Mouse (Mus musculus): Measurements from ENCODE around the gene Ddit4.

The Ddit4 gene

DNA sequence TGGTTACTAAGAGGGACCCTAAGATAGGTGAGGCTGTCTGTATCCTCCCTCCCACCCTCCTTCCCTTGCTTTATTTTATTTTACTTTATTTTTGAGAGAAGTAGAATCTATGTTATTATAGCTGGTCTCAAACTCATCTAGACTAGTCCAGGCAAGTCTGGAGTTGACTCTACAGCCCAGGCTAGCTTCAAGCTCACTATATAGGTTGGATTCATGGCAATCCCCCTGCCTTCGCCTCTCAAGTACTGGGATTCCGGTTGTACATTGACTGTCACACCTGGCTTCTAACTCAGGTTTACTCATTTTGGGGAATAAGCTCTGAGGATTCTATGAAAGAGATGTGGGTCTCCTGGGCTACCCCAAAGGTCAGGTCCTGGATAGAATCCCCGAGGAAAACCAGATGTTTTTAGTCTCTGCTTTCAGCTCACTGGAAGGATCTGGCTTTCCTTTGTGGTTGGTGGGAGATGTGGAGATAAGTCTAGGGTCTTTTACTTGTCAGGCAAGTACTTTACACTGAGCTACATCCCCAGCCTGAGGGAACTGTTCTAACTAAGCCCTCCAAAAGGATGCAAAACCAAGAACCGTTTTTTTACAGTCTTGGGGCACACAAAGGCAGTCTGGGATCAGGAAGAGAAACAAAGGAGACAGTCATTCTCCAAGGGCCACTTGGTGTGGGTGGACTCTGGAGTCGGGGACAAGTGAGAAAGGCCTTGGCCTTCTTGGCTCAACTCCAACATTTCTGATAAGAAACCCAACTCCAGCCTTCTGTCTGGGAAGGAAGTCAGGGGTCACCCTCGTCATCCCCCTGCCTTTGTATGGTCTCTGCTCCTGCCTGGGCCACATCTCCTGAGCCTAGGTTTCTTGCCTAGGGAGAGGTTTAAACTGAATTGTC lies 3.0 kb downstream of the Ddit4 start:
- peak; percentile 58 for DNase-seq (ENCODE audit: low read depth)

DNA sequence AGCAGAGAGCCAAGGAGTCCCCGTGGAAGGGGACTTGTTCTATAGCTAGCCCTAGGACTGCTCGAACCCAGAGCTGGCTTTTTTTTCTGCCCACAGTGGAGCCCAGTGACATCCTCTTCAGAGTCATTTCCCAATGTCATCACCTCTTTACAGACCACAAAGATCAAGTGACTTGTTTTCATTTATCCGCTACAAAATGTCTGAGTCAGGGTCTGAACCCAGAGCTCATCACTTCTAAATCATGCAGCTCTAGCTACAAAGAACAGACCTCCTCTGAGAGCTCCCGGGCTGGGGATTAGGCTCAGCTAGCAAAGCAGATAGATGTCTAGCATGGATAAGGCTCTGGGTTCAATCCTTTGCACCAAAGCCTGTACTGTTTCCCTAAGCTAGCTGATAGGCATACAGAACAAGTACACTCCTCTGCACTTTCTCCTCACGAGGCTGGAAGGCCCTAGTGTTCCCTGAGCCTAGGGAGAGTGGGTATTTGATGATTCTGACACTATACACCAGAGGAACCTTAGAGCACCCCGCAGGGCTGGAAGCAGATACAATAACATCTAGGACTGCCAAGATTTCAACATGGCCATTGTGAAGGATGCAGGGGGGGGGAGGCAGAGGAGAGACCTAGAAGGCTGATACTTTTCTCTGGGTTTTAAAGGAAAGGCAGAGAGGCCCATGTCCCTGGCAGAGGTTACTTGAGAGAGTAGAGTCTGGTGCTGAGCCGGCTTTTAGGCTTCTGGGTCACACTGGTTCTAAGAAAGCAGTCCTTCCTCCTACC lies 4.1 kb downstream of the Ddit4 start:
- no peak for DNase-seq (ENCODE audit: low read depth)

DNA sequence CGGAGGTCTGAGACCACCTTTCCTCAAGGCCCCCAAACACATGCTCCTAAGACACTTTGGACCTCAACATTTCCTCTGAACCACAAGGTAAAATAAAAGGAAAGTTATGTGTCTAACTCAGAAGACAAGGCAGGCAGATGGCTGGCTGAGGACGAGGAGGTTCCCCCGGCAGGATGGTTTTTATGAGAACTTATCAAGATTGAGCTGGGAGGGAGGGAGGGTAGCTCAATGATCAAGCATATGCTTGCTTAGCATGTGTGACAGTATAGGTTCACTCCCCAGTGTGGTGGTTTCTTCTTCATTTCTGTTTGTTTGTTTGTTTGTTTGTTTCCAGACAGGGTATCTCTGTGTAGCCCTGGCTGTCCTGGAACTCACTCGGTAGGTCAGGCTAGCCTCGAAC lies 5.3 kb downstream of the Ddit4 start:
- no peak for DNase-seq (ENCODE audit: low read depth)

DNA sequence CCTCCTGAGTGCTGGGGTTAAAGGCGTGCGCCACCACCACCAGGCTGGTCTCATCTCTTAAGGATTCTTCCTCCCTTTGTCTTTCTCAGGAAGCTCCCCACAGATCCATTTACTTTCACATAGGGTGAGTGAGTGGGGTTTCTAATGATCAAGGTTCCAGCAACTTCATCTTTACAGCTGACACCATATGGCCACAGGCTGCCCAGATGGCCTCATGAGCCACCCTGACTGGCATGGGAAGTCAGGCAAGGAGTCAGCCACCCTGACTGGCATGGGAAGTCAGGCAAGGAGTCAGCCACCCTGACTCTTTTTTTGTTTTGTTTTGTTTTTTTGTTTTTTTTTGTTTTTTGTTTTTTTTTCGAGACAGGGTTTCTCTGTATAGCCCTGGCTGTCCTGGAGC lies 6.2 kb downstream of the Ddit4 start:
- DNase-seq (ENCODE audit: low read depth), result no peak

DNA sequence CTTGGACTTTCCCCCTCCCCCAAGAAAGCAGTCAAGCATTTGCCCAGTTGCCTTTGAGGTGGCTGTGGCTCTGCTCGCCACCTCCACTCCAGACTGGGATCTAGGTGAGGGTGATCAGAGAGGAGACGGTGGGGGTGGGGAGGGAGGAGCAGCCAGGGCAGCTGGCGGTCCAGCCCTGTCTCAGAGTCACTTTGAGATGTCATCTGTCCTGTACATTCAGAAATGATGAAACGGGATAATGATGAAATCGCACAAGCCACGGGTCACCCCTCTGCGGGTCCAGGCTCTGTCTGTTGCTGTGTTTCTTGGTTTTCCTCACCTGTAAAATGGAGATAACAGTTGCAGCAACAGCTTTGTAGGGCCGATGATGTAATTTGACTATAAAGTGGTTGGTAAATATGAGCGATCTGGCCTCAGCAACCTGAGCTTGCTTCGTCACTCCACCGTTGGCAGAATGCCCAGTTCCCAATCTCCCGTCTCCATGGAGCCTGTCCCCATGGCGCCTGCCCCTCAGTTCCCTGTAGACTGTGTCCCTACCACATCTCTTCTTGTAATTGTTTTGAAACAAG lies 8.1 kb downstream of the Ddit4 start:
- DNase-seq (ENCODE audit: low read depth), result no peak

DNA sequence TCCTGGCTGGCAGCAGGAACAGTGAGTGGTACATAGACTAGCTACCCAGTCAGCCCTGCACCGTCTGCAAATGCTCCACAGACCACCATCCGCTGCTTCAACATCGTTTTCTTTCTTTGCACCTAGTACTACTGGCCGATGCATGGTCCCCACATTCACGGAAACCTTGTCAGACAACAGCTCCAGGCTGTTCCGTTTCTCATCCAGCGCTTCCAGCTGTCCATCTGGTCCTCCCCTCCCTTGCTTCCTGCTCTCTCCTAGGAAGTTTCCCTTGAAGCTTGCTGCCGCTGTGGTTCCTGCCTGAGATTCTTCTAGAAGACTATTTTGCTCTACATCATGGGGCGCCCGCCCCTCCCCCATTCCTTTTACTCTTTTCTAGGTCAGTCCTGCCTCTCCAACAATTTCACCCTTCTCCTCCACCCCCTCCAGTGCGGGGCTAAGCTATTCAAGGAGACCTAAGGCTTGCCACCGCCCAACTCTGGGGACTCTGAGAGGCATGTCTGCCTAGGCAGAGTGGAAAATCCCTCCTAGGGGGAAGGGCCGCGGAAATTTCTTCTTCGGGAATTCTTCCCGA lies 8.7 kb downstream of the Ddit4 start:
- DNase-seq (ENCODE audit: low read depth), result no peak

DNA sequence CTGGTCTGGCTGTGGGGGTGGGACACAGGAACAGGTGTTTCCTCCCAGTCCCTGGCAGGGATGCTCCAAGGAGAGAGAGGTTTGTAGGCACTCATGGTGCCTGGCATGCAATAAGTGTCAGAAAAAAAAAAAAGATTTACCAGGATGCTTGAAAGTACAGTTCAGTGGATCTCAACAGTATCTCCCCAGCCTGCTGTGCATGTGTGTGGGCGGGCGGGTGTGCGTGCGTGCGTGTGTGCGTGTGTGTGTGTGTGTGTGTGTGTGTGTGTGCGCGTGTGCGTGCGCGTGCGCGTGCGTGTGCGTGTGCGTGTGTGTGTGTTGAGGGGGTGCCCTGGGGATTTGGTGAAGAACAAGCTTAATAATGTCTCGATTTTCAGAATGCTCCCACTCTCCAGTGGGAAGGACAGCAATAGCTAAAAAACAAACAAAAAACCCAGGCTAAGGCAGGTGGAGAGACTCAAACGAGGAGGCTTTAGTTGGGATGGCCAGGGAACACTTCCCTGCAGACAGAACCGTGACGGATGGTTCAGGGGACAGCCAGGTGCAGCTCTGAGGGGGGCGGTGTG lies 9.3 kb downstream of the Ddit4 start:
- no peak for DNase-seq (ENCODE audit: low read depth)

DNA sequence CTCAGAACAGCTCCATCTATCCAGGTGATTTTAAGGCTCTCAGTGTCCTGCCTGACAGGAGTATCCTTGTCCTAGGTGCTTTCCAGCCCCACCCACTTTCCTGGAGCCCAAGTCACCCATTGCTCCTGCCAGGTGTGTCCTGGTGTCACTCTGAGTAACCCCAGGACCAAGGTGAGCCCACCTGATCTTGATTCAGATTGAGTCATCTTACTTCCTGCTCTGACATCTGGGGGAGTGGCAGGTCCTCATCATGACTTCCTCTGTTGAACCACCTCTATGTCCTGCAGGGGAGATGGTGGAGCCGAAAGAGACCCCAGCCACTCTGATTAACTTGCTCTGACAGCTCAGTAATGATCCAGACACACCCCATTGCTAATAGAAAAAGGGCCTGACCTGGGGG lies 12.6 kb downstream of the Ddit4 start:
- no peak for DNase-seq (ENCODE audit: low read depth)

DNA sequence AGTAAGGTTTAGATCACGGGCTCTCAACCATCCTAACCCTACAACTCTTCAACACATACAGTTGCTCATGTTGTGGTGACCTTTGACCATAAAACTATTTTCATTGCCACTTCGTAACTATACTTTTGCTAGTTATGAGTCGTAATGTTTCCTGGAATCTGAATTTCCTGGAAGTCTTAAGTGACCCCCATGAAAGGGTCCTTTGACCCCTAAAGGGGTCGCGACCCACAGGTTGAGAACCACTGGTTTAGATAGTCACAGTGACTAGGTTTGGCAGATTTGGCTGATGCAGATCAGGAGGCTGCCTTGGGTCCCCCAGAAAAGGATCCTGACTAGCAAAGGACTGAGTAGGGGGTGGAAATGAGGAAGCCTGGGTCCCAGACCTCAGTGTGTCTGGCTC lies 13.0 kb downstream of the Ddit4 start:
- no peak for DNase-seq (ENCODE audit: low read depth)

DNA sequence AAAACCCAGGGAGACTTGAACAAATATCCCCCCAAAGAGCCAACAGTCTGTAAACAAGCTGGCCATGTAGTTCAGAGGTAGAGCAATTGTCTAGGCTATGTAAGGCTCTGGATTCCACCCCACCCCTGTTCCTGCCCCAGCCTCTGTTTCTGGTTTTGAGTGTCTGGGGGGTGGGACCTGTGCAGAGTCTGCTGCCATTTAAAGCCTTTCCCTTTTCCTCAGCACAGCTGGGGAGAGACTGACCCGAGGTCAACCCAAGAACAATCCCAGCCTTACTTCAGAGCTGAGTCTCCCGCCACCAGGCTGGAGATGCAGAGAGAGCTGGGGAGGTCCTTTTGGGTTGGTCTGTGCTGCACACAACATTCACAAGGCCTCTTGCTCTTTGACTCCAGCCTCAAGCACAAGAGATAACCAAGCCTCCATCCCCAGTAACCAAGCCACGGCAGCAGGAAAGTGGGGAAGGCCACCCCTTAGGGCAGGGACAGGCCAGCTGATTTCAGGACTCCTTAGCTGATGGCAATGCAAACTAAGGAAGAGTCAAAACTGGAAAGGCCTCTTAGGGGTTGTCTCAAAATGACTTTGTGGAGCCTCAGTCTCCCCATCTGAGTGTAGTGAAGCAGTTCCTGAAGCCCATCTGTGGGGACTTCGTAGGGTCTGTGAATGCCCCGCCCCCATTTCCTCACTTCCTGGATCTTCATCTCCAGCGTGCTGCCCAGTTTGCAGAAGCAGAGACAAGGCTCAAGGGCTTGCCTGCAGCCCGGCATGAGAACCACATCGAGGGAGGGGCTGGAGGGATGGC lies 15.4 kb downstream of the Ddit4 start:
- no peak for DNase-seq (ENCODE audit: low read depth)

DNA sequence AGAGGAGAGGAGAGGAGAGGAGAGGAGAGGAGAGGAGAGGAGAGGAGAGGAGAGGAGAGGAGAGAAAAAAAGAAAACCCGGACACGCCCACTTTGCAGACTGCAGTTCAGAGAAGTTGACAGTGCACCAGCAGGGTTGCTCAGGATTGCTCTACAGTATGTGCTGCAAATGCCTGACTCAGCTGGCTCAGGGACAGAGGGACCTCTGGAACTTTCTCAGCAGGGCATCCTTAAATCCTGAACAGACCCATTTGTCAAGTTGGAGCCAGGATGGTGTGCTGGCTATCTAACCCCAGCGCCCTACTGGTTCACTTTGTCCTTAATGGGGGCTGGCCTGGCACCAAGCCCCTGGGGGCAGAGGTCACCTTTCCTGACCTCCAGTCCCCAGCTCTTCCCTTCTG lies 17.6 kb downstream of the Ddit4 start:
- no peak for DNase-seq (ENCODE audit: low read depth)

DNA sequence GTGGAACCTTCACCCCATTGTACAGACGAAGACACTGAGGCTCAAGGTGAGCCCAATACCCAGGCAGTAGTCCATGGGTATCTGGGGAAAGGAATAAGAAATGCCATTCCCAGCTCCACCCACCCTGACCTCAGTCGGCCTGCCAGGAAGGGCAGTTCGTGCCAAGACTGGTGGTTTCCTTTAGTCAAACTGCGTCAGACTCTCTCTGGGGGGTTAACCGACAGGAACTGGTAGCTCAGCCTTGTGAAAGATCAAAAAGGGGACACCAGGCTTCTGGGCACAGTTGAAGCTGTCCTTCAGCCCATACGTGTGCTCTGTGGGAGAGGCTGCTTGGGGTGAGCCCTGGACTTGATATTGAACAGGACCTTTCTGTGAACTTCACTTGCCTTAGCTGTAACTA lies 19.1 kb downstream of the Ddit4 start:
- DNase-seq (ENCODE audit: low read depth), result no peak

DNA sequence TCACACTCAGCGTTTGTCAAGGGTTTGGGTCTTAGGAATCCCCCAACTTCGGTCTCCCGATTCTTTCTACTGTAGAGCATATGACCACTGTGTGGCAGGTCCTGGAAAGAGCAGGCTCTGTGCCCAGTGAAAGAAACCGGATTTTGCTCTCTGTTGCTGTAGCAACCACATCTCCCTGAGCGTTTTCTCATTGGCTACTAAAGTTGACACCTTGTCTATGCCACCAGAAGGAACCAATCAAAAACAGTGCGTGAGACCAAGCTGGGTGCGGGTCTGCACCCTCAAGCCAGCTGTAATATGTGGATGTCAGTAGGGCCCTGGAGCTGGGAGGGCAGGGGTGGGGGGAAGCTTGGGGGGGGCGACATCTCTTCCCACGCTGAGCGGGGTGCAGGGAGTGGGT lies 20.6 kb downstream of the Ddit4 start:
- no peak for DNase-seq (ENCODE audit: low read depth)

DNA sequence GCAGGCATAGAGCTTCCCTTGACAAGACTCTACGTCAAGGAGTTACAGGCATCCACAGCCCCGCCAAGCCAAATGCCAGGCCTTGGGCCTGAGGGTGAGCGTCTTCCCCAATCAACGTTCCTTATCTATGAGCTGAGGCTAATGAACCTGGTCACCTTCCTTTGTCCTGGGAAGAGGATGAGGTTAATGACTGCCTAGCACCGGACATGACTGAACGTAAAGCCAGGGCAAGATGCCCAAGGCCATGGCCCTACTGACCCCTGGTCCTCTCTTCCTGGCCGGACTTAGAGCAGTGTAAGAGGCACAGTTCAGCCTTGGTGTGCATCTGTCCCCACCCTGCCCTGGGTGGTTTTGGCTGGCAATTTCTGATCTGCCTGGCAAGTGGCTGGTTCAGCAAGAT lies 22.4 kb downstream of the Ddit4 start:
- no peak for DNase-seq (ENCODE audit: low read depth)

DNA sequence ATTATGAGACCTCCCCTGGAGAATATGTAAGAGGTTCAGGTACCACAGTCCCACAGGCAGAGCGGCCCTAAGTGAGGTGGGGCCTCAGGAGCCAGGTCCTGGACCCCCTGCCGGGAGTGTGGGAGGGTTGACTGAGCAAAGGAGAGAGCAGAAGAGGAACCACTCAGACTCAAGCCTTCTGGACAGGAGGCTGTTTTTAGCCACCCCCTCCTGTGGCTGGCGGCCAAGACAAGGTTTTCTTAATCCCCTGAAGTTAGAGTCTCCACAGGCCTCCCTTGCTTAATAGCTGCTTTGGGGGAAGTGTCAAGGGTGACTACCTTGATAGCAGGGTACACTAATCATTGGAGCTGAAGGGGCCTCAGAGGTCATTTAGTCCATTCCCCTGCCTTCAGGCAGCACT lies 27.3 kb downstream of the Ddit4 start:
- DNase-seq (ENCODE audit: low read depth), result no peak

DNA sequence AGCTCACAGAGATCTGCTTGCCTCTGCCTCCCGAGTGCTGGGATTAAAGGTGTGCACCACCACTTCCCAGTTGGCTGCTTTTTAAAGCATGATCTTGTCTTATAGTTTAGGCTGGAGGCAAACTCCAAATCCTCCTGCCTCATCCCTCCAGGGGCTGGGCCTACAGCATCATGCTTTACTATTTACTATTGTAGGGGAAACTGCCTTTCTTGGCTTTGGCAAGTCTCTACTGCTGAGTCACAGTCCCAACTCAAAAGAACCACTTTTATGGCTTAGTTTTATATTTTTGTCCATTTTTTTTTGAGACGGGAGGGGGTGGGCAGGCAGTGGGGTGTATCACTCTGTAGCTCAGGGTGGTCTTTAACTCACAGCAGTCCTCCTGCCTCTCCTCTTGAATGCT lies 28.1 kb downstream of the Ddit4 start:
- no peak for DNase-seq (ENCODE audit: low read depth)

DNA sequence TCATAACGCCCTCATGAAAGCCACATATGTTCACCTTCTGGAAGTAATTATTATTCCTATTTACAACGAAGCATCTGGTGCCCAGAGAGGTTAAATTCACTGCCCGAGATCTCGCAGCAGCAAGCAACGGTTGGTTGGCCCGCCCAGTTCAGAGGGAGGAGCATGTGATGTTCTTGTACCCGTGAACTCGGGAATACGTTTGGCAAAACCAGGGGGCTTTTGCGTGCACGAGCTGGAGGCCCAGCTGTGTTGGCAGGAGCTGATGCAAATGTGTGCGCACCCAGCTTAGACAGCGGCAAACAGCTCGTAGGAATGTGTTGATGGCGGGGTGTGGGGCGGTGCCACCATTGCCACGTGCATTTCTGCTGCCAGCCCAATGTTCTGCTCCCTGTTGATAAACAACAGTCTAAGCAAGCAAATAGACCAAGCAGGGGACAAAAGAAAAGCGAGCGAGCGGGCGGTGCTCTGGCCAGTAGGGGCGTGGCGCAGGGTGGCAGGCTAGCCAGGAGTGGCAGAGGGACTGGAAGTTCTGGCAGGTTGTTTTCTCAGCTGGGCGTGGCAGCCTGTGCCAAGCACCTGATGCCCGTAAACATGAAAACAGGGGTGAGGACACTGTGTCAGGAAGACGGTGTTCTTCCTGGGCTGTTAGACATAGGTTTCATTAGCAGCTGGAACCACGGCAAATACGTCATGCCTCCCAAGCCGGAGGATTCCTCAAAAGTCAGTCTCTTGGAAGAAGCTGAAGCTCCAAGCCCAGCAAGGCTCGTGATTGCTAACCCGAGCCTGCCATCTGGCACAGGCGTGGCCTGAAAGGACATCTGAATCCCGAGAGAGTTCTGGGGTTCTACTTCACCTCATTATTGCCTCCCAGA lies 30.6 kb downstream of the Ddit4 start:
- DNase-seq (ENCODE audit: low read depth), result no peak

DNA sequence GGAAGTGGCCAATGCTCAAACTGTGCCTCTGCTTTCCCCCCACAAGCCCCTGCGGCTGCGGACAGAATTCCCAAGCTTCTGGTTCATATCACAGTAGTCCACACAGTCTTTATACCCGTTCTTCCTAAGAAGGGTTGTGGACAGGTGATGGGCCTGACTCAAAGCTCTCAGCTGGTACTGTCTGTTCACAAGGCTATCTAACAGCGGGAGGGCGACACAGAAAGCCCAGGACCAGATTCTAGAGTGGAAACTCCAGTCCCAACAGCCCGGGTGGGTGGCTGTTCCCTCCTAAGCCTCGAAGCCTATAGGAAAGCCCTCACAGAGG lies 31.2 kb downstream of the Ddit4 start:
- no peak for DNase-seq (ENCODE audit: low read depth)

DNA sequence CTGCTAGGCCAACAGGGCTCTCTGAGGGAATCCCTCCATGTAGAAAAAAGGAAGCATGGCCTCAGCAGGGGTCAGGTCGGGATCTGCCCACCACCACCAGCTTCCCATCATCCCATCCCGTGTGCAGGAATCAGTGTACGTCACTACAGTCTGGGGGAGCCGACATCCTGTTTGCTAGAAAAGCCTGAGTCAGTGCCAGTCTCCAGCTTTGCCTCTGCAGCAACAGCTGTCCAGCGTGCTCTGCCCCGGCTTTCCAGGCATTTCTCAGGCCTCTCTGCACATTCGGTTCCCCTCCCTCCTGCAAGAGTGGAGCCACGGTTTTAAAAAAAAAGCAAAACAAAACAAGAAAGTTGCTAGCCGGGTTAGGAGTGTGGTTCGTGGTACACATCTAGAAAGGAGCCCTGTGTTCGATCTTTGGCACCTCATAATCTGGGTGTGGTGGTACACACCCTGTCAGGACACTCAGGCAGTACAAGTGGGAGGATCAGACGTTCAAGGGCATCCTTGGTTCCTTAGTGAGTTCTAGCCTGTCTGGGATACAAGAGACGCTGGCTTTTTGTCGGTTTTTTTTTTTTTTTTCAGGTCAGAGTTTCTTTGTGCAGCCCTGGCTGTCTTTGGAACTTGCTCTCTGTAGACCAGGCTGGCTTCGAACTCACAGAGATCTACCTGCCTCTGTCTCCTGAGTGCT lies 32.0 kb downstream of the Ddit4 start:
- peak; percentile 94 for DNase-seq (ENCODE audit: low read depth)

DNA sequence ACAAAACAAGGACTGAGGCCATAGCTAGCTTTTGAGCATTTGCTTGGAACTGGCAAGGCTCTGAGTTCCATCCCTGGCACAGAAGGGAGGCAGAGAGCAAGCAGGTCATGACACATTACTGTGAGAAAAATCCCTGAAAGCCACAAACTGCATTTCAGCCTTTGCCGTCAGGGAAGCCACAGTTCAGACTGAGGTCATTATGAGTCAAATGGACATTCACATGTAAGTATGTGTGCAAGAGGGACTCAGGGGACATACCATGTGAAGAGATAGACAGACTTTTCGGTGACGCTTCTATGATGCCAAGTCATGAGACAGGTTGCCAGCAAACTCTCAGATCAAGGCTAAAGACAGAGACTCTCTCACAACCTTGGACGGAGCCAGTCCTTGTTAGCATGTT lies 33.5 kb downstream of the Ddit4 start:
- peak; percentile 84 for DNase-seq (ENCODE audit: low read depth)
